Mouse (Mus musculus) limb, embryonic 13.5 days (tissue): ENCODE measurements around the gene Dcdc2a. TPM values are rescaled to one million over a fixed set of nuclear protein-coding genes. Genes with fewer than 3 reads are reported as not detected.

Source experiments
- polyA plus RNA-seq: library from polyadenylated mRNA; unstranded; fragments of >200 nt; fragmentation: Nextera tagmentation; extraction: Ambion mirVana; gene quantifications from 2 replicates; pipeline ENCODE4 v1.2.1, GENCODE M21; 2015

Dcdc2a gene
- polyA plus RNA-seq, 1 experiment from 2014 or later = 2.0 TPM

Other genes starting within 250 kb of the Dcdc2a start
- gene Acot13, start 224.5 kb upstream of the Dcdc2a start, polyA plus RNA-seq = 64.2 and 66.8 TPM in 2 replicates
- gene Tdp2, start 224.3 kb upstream of the Dcdc2a start, polyA plus RNA-seq = 53.8 and 55.2 TPM in 2 replicates
- gene D130043K22Rik, start 210.9 kb upstream of the Dcdc2a start, polyA plus RNA-seq = 0.06 and 0.08 TPM in 2 replicates
- 4.0 and 4.9 TPM in 2 replicates for gene Aldh5a1, start 118.3 kb upstream of the Dcdc2a start, polyA plus RNA-seq
- gene Gpld1, start 112.9 kb upstream of the Dcdc2a start, polyA plus RNA-seq = 0.65 and 0.88 TPM in 2 replicates
- gene Mrs2, start 35.6 kb upstream of the Dcdc2a start, polyA plus RNA-seq = 13.6 and 14.6 TPM in 2 replicates
- gene Nrsn1, start 214.5 kb downstream of the Dcdc2a start, polyA plus RNA-seq = 0.86 and 1.6 TPM in 2 replicates